Mouse (Mus musculus): Measurements from ENCODE around the gene Magi1. TPM values are rescaled to one million over a fixed set of nuclear protein-coding genes. Genes with fewer than 3 reads are reported as not detected.

Magi1 gene
- total and polyA plus RNA-seq, 3 experiments = not detected

DNA sequence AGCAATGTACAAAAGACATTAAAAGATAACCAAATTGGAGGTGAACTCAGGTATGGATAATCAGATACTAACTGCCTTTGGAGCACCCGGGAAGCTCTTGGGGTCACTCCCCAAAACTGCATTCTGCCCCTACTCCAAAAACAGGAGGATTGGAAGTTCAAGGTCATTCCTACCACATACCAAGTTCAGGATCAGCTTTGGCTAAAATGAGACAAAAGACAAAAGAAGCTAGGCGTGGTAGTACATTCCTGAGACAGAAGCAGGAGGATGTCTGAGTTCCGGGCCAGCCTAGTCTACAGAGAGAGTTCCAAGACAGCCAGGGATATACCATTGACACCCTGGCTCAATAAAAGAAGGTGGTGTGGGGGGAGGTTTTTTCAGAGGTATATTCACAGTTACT lies 304.5 kb downstream of the Magi1 start:
- H3K27ac ChIP-seq (ENCODE audit: insufficient read depth, low read depth) = no peak overlapping the region
- H3K27me3 ChIP-seq (replicated peaks) = no peaks in the 10 kb centered on the region
- dilution Hi-C loops (cut with MboI; ENCODE audit: extremely low pct_ligation_motif_present, extremely low pct_unique_long_range_greater_than_20kb, low sequenced_read_pairs) (no loop called here), in situ Hi-C loops (cut with MboI; ENCODE audit: low pct_ligation_motif_present, low pct_unique_long_range_greater_than_20kb, low sequenced_read_pairs) (no loop called here)
- TF ChIP-seq SMC3 (IDR thresholded peaks at IDR 0.05; ENCODE audit: low read depth, low read length) = no peak
- H3K9me3 ChIP-seq (replicated peaks; ENCODE audit: low read length) = peaks cover 73% of the 10 kb centered on the region
- no peak for DNase-seq (ENCODE audit: extremely low read depth)
- H3K36me3 ChIP-seq (replicated peaks in 1 of 2; ENCODE audit: control insufficient read depth in 1 of 2, insufficient read depth in 1 of 2, low read length in 1 of 2) = no peaks in the 10 kb centered on the region
- no peak overlapping the region for H3K4me3 ChIP-seq (replicated peaks in 1 of 3; ENCODE audit: low read depth in 2 of 3, low read length in 2 of 3, poor library complexity in 1 of 3)
- no peaks in the 10 kb centered on the region for H3K4me1 ChIP-seq (ENCODE audit: control insufficient read depth in 1 of 2, insufficient read depth in 2 of 2)
- H3K9ac ChIP-seq (ENCODE audit: insufficient read depth, low read depth) = no peak overlapping the region
- H3K79me2 ChIP-seq (replicated peaks; ENCODE audit: control insufficient read depth, extremely low read depth, insufficient read depth, poor library complexity, severe bottlenecking) = no peaks in the 10 kb centered on the region
- no peak overlapping the region for H3K4me2 ChIP-seq (ENCODE audit: insufficient read depth, low read depth, poor library complexity, severe bottlenecking)

DNA sequence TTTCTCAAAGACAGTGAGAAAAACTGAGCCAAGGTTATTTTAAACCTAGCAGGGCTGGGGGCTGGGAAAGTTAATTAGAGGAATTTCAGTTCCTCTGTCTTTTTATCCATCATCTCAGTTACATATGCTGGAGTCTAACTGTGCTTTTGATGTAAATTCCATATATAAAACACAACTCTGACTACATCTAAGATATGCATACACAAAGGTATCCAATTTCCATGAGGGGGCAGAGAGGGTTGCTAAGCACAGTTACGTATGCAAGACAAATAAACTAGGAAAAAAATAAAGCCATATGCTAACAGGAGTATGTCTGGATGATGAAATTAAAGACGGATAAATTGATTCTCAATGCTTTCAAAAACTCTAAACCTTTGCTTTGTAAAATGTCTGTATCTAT lies 315.0 kb downstream of the Magi1 start:
- H3K79me2 ChIP-seq (replicated peaks; ENCODE audit: control insufficient read depth, extremely low read depth, insufficient read depth, poor library complexity, severe bottlenecking) = no peaks in the 10 kb centered on the region
- TF ChIP-seq SIN3A (IDR thresholded peaks at IDR 0.05; ENCODE audit: low read length) (no peak), ZKSCAN1 (IDR thresholded peaks at IDR 0.05; ENCODE audit: borderline replicate concordance, low read depth, low read length) (no peak), EP300 (IDR thresholded peaks at IDR 0.05; ENCODE audit: low read length) (no peak), HCFC1 (IDR thresholded peaks at IDR 0.05; ENCODE audit: low read depth, low read length) (no peak), MXI1 (IDR thresholded peaks at IDR 0.05; ENCODE audit: low read depth, low read length) (no peak), ZMIZ1 (IDR thresholded peaks at IDR 0.05; ENCODE audit: low read depth, low read length) (no peak), POLR2A (IDR thresholded peaks at IDR 0.05; ENCODE audit: low read depth, low read length) (no peak), POLR2AphosphoS2 (IDR thresholded peaks at IDR 0.05; ENCODE audit: low read depth, low read length) (no peak), MEF2A (IDR thresholded peaks at IDR 0.05; ENCODE audit: borderline replicate concordance, low read depth, low read length) (no peak), CTCF (conservative IDR thresholded peaks at IDR 0.05 in 1 of 2, IDR thresholded peaks at IDR 0.05 in 1 of 2; ENCODE audit: low read depth in 2 of 2, low read length in 2 of 2) (no peak), NRF1 (IDR thresholded peaks at IDR 0.05; ENCODE audit: low read depth, low read length) (no peak), NELFE (IDR thresholded peaks at IDR 0.05; ENCODE audit: low read depth, low read length) (no peak), RCOR1 (conservative IDR thresholded peaks at IDR 0.05; ENCODE audit: low read depth, low read length) (no peak)
- no peaks in the 10 kb centered on the region for H3K27me3 ChIP-seq (replicated peaks)
- dilution Hi-C loops (cut with MboI; ENCODE audit: extremely low pct_ligation_motif_present, extremely low pct_unique_long_range_greater_than_20kb, low sequenced_read_pairs) = no loop called here
- H3K4me2 ChIP-seq (ENCODE audit: insufficient read depth, low read depth, poor library complexity, severe bottlenecking) = no peak overlapping the region
- no peak for DNase-seq (ENCODE audit: extremely low read depth)
- H3K9ac ChIP-seq (ENCODE audit: insufficient read depth, low read depth) = no peak overlapping the region
- no peak overlapping the region for H3K27ac ChIP-seq (ENCODE audit: insufficient read depth, low read depth)
- H3K4me1 ChIP-seq (ENCODE audit: control insufficient read depth in 1 of 2, insufficient read depth in 2 of 2) = no peaks in the 10 kb centered on the region
- H3K36me3 ChIP-seq (replicated peaks in 1 of 2; ENCODE audit: control insufficient read depth in 1 of 2, insufficient read depth in 1 of 2, low read length in 1 of 2) = no peaks in the 10 kb centered on the region
- in situ Hi-C loops (cut with MboI; ENCODE audit: low pct_ligation_motif_present, low pct_unique_long_range_greater_than_20kb, low sequenced_read_pairs) = no loop called here
- H3K9me3 ChIP-seq (replicated peaks; ENCODE audit: low read length) = peaks cover 50% of the 10 kb centered on the region
- no peak overlapping the region for H3K4me3 ChIP-seq (replicated peaks in 1 of 3; ENCODE audit: low read depth in 2 of 3, low read length in 2 of 3, poor library complexity in 1 of 3)

DNA sequence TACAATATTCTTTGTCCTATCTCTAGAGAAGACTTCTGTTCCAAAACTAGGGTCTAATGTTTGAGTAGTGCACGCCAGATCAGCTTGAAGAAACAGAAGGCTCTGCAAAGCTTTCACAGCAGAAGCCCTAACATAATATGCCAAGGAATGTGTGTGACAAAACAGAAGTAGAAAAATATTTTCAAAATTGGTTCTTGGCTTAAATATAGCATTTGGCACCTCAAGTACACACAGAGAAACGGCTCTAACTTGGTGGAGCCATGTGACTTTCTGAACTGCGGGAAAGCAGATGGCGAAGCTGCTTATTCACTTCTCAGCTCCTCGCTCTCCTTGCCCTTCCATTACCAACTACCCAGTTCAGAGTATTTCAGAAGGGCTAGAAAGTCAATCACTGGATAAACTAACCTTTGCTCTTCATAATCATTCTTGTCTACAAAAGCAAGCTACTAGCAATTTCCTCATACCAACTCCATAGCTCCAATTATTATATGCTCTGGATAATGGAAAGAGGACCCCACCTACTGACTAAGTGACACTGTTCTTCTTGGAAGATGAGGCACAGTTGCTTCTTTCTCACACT lies 320.9 kb downstream of the Magi1 start:
- Histone ChIP-seq H3K4me3 (replicated peaks in 1 of 3; ENCODE audit: low read depth in 2 of 3, low read length in 2 of 3, poor library complexity in 1 of 3) (no peak overlapping the region), H3K9ac (ENCODE audit: insufficient read depth, low read depth) (no peak overlapping the region), H3K27me3 (replicated peaks) (no peaks in the 10 kb centered on the region), H3K79me2 (replicated peaks; ENCODE audit: control insufficient read depth, extremely low read depth, insufficient read depth, poor library complexity, severe bottlenecking) (no peaks in the 10 kb centered on the region), H3K36me3 (replicated peaks in 1 of 2; ENCODE audit: control insufficient read depth in 1 of 2, insufficient read depth in 1 of 2, low read length in 1 of 2) (no peaks in the 10 kb centered on the region), H3K4me1 (ENCODE audit: control insufficient read depth in 1 of 2, insufficient read depth in 2 of 2) (no peaks in the 10 kb centered on the region), H3K4me2 (ENCODE audit: insufficient read depth, low read depth, poor library complexity, severe bottlenecking) (no peak overlapping the region), H3K9me3 (replicated peaks; ENCODE audit: low read length) (peaks cover 55% of the 10 kb centered on the region), H3K27ac (ENCODE audit: insufficient read depth, low read depth) (no peak overlapping the region)
- TF ChIP-seq HCFC1 (IDR thresholded peaks at IDR 0.05; ENCODE audit: low read depth, low read length) (no peak), EP300 (IDR thresholded peaks at IDR 0.05; ENCODE audit: low read length) (no peak), NRF1 (IDR thresholded peaks at IDR 0.05; ENCODE audit: low read depth, low read length) (no peak), SIN3A (IDR thresholded peaks at IDR 0.05; ENCODE audit: low read length) (no peak), NELFE (IDR thresholded peaks at IDR 0.05; ENCODE audit: low read depth, low read length) (no peak), ETS1 (conservative IDR thresholded peaks at IDR 0.05; ENCODE audit: low read depth, low read length) (no peak), BHLHE40 (IDR thresholded peaks at IDR 0.05; ENCODE audit: low read depth, low read length) (no peak), RCOR1 (conservative IDR thresholded peaks at IDR 0.05; ENCODE audit: low read depth, low read length) (no peak), MAX (IDR thresholded peaks at IDR 0.05; ENCODE audit: low read length) (no peak), KAT2A (IDR thresholded peaks at IDR 0.05; ENCODE audit: insufficient replicate concordance, low read length) (no peak)
- in situ Hi-C loops (cut with MboI; ENCODE audit: low pct_ligation_motif_present, low pct_unique_long_range_greater_than_20kb, low sequenced_read_pairs) = no loop called here
- dilution Hi-C loops (cut with MboI; ENCODE audit: extremely low pct_ligation_motif_present, extremely low pct_unique_long_range_greater_than_20kb, low sequenced_read_pairs) = no loop called here
- no peak for DNase-seq (ENCODE audit: extremely low read depth)

Measured in CH12.LX (cell line).